Mouse (Mus musculus): ENCODE measurements around the gene Ppp1r18. TPM values are rescaled to one million over a fixed set of nuclear protein-coding genes. Genes with fewer than 3 reads are reported as not detected.

The Ppp1r18 gene
- 10 to 100 TPM; 15.5 to 15.7 TPM for total RNA-seq (2021)
- long read RNA-seq, experiment 1, partial matches to known transcripts: 2 of 4 reads
- long read RNA-seq, experiment 1, other reads (novel, unspliced or antisense): 0 of 4 reads
- long read RNA-seq, experiment 2, partial matches to known transcripts: 1 of 2 reads
- long read RNA-seq, experiment 2, other reads (novel, unspliced or antisense): 0 of 2 reads

- DNase-seq: peak; percentile 88 to 92
Observed at GRCm38 (mm10) chr17:35865481-35866280, at the start of gene Ppp1r18. Ppp1r18 (plus strand) TSS chr17:35865593.

- no peak for DNase-seq
Observed at GRCm38 (mm10) chr17:35815836-35816235, 49.6 kb upstream of the Ppp1r18 start.

GRCm38 (mm10) chr17:35816686-35817085 is 48.7 kb upstream of the Ppp1r18 start:
- no peak for DNase-seq

GRCm38 (mm10) chr17:35817226-35817625 is 48.2 kb upstream of the Ppp1r18 start:
- DNase-seq: no peak

- DNase-seq: no peak
Observed at GRCm38 (mm10) chr17:35820111-35820510, 45.3 kb upstream of the Ppp1r18 start.

GRCm38 (mm10) chr17:35821439-35822430 is 43.7 kb upstream of the Ppp1r18 start, which contains the start of gene Ier3:
Ier3 (plus strand) TSS chr17:35821684.
- DNase-seq: peak; percentile 93 to 95

- DNase-seq: no peak
Observed at GRCm38 (mm10) chr17:35822564-35822963, 42.8 kb upstream of the Ppp1r18 start.

GRCm38 (mm10) chr17:35822964-35823937 is 42.1 kb upstream of the Ppp1r18 start, which contains the start of gene Flot1:
Flot1 (plus strand) TSS chr17:35823230.
- DNase-seq: peak; percentile 91 to 93

- peak in 1 of 2 experiments; percentile 52 for DNase-seq
Observed at GRCm38 (mm10) chr17:35824402-35824801, 41.0 kb upstream of the Ppp1r18 start.

GRCm38 (mm10) chr17:35825109-35825850 is 40.1 kb upstream of the Ppp1r18 start:
- DNase-seq: no peak

GRCm38 (mm10) chr17:35829737-35830136 is 35.7 kb upstream of the Ppp1r18 start:
- DNase-seq: peak; percentile 86 to 87

- no peak for DNase-seq
Observed at GRCm38 (mm10) chr17:35832400-35833238, 32.8 kb upstream of the Ppp1r18 start.

GRCm38 (mm10) chr17:35833239-35833751 is 32.1 kb upstream of the Ppp1r18 start:
- no peak for DNase-seq

- no peak for DNase-seq
Observed at GRCm38 (mm10) chr17:35833894-35834293, 31.5 kb upstream of the Ppp1r18 start.

GRCm38 (mm10) chr17:35834696-35835422 is 30.5 kb upstream of the Ppp1r18 start:
- no peak for DNase-seq

GRCm38 (mm10) chr17:35835424-35836140 is 29.8 kb upstream of the Ppp1r18 start:
- DNase-seq: no peak

GRCm38 (mm10) chr17:35836178-35836965 is 29.0 kb upstream of the Ppp1r18 start:
- peak; percentile 86 to 94 for DNase-seq

Measured in heart, adult 18-20 months (tissue).